Mouse (Mus musculus): ENCODE results near the gene Olfr101.

Gene Olfr101

DNA sequence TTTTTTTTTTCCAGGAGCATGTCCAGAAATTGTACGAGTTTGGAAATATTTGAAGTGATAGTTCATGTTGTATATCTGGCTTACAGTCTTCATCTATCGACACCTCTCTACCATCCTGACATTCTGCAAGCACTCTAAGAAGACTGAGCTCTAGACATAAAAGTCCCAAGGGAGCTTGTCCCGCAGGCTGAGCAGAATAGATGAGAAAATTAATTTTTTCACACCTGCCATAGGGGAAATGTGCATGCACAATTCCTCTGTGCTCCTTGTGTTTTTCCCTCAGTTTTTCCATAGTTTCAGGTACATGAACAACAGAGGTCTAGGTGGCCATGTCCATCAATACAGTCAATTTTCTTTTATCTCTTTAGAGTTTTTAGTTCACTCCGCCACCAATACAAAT is at the start of gene Olfr101:
Gene Olfr101 (minus strand): TSS at position 101 of the 400 bp plus-strand sequence.
- DNase-seq (ENCODE audit: low spot score) = no peak

DNA sequence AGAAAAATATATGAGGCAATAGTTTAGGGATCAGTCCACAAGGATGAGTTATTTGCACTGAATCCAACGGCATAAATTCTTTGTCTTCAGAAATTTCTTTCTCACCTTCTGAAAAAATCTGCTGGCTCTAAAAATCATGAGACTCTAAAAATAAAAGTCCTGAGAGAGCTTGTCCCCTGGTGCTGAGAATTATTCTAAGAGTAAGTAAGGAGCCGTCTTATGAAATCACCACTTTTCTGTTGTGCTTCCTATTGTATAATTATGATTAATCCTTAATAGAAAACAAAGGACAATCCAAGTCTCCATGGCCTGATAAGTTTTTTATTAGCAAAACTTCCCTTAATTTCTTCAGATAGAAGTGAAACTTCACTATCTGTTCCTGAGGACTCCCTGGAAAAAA is 35.5 kb upstream of the Olfr101 start, which contains the start of gene Olfr103:
Gene Olfr103 (minus strand): TSS at position 101 of the 400 bp plus-strand sequence.
- DNase-seq (ENCODE audit: low spot score) = no peak

DNA sequence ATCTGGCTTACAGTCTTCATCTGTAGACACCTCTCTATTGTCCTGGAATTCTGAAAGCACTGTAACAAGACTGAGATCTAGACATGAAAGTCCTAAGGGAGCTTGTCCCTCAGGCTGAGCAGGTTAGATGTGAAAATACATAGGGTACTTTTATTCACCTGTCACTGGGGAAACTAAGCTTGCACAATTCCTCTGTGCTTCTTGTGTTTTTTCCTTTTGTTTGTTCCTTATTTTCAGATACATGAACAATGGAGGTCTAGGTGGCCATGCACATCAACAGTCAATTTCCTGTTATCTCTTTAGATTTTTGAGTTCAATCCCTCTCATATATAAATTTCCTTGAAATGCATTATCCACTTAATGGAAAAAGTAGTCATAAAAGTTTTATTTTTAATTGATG is 12.8 kb upstream of the Olfr101 start, which contains the start of gene Olfr102:
Gene Olfr102 (minus strand): TSS at position 101 of the 400 bp plus-strand sequence.
- no peak for DNase-seq (ENCODE audit: low spot score)

DNA sequence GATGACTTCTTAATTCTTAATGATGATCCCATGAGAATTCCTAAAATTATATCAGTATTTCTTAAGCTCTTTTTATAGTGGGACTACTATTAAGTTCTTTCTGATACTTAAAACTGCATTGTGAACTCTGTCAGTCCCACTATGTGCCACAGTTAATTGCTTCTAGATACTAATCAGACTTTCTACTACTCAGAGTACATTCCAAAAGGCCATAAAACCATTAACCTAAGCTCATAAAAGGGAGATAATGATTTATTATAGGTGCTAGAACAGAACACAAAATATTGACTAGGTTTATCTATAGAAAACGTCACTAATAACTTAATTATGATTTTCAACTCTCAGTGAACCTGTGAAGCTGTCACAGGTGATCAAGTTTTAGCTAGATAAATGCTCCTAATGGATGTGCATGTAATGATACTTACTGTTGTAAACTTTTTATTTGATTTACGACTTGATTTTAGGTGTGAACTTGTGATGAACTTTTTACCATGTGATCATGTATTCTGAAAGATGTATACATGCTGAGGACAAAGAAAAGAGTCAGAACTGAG is 6.1 kb upstream of the Olfr101 start:
- DNase-seq (ENCODE audit: low spot score) = no peak

DNA sequence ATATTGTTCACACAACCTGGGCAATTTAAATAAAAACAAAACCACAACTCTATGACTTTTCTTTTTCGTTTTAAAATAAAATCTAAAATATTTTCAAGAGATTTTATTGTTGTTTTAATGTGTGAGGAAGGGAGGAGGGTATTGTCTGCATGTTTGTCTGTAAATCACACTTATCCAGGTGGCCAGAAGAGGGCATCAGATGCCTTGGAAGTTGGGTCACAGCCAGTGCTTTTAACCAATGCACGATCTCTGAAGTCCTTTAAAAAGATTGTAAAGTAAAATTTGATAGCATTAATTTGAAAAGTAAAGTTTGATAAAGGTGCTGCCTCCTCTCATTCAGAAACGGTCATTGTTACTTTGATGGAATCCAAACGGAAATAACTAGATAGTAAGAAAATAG is 4.4 kb upstream of the Olfr101 start:
- no peak for DNase-seq (ENCODE audit: low spot score)

DNA sequence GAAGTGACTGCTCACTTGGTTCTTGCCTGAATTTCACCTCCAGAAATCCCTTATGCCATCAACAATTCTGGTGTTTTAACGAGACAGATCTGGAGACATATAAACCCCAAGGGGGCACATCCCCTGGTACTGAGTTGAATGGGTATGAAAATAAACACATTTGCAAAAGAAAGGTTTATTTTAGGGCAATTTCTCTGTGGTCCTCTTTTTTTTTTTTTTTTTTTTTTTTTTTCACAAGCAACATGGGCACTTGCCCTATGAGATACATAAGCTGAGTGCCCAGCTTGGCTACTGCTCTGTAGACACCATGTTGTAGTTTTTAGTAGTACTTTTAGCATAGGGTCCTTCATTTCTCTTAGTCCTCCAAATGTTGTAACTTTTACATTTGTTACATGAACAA is 20.8 kb downstream of the Olfr101 start, which contains the start of gene Olfr99:
Gene Olfr99 (minus strand): TSS at position 101 of the 400 bp plus-strand sequence.
- no peak for DNase-seq (ENCODE audit: low spot score)

DNA sequence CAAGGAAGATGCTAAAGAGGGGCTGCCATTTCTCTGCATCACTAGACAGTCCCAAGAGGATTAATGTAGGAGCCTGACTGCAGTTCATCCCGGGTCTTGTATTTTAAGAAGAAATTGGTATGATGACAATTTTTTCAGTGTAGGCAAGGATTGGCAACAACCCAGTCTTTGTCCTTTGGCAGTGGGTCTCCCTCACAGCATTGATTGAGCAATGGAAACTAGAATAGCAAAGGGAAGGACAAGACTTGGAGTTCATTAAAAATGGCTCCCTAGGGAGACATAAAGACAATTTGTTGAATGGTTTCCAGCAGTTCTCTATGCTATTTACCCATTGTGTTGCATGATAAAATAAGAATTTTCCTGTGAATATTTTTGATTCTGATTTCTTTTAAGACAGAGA is 23.8 kb downstream of the Olfr101 start:
- no peak for DNase-seq (ENCODE audit: low spot score)

DNA sequence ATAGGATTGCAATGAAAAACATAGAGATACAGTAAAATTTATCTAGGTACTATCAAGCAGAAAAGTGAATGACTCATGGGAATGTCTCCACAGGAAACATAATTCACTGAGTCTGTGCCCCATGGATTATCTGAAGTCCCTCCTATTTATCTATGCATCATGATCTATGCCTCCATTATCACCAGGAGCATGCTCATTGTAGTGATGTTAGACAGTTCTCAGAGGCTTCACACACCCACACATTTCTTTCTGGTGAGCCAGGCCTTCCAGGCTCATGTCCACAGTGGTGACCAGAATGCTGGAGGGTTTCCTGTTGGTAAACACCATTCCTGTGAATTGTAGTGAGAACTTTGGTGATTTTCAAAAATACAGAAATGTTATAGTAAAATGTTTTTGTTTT is 27.5 kb downstream of the Olfr101 start:
- DNase-seq (ENCODE audit: low spot score) = no peak

DNA sequence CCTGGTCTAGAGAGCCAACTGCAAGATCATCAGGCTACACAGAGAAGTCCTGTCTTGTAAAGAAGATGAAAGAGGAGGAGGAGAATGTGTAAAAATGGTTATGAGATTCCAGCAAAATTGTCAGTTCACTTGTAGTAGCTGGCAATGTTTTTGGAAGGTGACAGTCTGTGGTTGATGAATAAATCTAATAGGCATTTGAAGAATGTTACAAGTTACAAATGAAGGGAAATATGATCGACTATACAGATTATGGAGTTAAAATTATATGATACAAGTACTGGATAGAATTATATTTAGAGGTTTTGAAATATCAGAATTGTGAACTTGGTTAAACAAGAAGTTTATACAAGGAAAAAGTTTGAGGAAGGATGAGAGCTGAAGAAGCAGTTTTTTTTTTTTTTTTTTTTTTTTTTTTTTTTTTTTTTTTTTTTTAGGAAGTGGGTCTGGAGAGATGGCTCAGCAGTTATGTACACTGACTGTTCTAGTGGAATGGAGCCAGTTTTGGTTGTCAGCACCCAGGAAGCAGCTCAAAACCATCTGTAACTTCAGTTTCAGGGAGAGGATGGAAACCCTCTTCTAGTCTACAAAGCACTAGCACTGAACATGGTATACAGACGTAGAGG is 28.4 kb downstream of the Olfr101 start:
- DNase-seq (ENCODE audit: low spot score) = no peak

DNA sequence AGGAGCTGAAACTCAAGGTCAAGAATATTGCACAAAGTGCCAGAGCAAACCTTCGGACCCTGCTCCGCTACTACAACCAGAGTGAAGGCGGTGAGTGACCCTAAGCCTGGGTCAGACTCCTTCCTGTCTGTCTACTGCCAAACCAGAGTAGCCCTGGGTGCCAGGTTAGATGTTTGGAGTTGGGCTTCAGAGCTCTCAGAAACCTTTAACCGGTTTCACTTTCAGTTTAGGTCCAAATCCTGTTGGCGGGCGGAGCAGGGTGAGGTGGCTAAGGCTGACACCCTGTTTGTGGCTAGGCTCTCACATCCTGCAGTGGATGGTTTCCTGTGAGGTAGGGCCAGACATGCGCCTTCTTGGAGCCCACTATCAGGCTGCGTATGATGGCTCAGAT is 33.4 kb downstream of the Olfr101 start:
- peak; percentile 80 for DNase-seq (ENCODE audit: low spot score)

DNA sequence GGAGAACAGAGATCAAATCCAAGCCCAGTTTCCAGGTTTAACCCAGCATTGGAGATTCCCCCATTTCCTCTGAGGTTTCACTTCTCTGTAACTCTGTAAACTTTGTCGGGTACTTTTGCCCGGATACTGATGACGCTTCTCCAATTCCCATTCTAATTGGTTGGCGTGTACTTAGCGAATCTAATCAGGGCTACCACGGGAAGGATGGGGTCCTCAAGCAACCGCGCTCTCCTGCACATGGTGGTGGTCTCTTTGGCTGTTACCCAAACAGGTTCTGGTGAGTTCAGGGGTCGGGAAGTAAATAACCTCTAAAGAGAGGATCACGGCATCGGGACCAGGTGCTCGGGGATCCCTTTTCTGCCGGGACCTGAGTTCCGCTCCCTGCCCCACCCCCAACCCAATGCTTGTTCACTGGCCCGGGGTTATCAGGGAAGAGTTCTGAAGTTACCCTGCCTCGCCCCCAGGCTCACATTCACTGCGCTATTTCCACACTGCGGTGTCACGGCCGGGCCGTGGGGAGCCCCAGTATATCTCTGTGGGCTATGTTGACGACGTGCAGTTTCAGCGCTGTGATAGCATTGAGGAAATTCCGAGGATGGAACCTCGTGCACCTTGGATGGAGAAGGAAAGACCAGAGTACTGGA is 33.9 kb downstream of the Olfr101 start, which contains the start of gene H2-M3:
Gene H2-M3 (plus strand): TSS at position 163 of the 644 bp plus-strand sequence.
- peak; percentile 94 for DNase-seq (ENCODE audit: low spot score)

DNA sequence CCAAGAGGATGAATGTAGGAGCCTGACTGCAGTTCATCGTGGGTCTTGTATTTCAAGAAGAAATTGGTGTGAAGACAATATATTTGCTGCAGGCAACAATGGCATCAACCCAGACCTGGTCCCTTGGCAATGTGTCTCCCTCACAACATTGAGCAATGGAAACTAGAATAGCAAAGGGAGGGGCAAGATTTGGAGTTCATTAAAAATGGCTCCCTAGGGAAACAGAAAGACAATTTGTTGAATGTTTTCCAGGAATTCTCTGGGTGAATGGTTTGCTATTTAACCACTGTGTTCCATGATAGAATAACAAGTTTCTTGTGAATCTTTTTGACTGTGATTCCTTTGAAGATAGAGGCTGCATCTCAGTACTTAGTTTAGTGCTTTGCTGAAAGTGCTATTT is 40.5 kb downstream of the Olfr101 start, which contains the start of gene Olfr98:
Gene Olfr98 (minus strand): TSS at position 124 of the 400 bp plus-strand sequence.
- DNase-seq (ENCODE audit: low spot score) = no peak

DNA sequence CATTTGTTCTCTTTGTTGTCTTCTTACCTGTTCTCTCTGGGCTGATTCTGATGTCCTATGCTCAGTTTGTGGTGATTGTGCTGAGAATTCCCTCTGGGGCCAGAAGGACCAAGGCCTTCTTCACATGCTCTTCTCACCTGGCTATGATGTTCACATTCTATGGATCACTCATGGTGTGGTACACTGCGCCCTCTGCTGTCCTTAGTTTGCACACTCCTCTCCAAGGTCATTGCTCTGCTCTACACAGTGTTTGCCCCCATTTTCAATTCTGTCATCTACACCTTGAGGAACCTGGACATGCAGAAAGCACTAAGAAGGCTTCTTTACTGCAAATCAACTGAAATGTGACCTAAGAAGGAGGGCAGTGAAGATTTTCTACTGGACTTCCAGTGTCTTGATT is 53.6 kb downstream of the Olfr101 start:
- DNase-seq (ENCODE audit: low spot score) = peak; percentile 11

DNA sequence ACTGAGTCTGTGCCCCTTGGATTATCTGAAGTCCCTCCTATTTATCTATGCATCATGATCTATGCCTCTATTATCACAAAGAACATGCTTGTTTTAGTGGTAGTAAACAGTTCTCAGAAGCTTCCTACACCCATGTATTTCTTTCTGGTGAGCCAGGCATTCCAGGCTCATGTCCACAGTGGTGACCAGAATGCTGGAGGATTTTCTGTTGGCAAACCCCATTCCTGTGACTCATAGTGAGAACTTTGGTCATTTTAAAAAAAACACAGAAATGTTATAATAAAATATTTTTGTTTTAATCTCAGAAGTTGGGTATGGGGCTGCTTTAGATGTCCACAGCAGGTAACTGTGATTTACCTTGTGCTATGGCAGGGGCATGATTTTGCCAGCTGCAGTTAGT is 54.7 kb downstream of the Olfr101 start:
- DNase-seq (ENCODE audit: low spot score) = no peak

Data from lung, postnatal 25 days (tissue).